Mouse (Mus musculus) heart, embryonic 12.5 days (tissue): ENCODE measurements around the gene Tnfaip1. TPM values are rescaled to one million over a fixed set of nuclear protein-coding genes. Genes with fewer than 3 reads are reported as not detected.

Experiments
- ATAC-seq: fragments of 200-750 bp; cut with Nextera tagmentation; 2 replicates; pipeline ENCODE4 v1.8.0; 2017; ENCODE audit warnings: moderate TSS enrichment, moderate library complexity; ENCODE audit not compliant: insufficient number of reproducible peaks, low FRiP score
- H3K27ac ChIP-seq: fragments of 300-500 bp; sonication (generic); 2 replicates; pipeline ENCODE4 v1.5.1; 2016; ENCODE audit warnings: mild to moderate bottlenecking, moderate library complexity; ENCODE audit not compliant: poor library complexity, severe bottlenecking
- H3K27me3 ChIP-seq: fragments of 300-500 bp; sonication (generic); replicated peaks from 2 replicates; pipeline ENCODE4 v1.6.1; 2016; ENCODE audit warnings: mild to moderate bottlenecking, moderate library complexity
- H3K36me3 ChIP-seq: fragments of 300-500 bp; sonication (generic); 2 replicates; pipeline ENCODE4 v1.6.1; 2016; ENCODE audit warnings: mild to moderate bottlenecking, moderate library complexity
- H3K4me1 ChIP-seq: fragments of 300-500 bp; sonication (generic); replicated peaks from 2 replicates; pipeline ENCODE4 v1.6.1; 2016; ENCODE audit warnings: mild to moderate bottlenecking
- H3K4me2 ChIP-seq: fragments of 300-500 bp; sonication (generic); 2 replicates; pipeline ENCODE4 v1.6.1; 2016; ENCODE audit warnings: mild to moderate bottlenecking, moderate library complexity
- H3K4me3 ChIP-seq: fragments of 300-500 bp; sonication (generic); 2 replicates; pipeline ENCODE4 v1.5.1; 2016; ENCODE audit warnings: mild to moderate bottlenecking
- H3K9ac ChIP-seq: fragments of 300-500 bp; sonication (generic); 2 replicates; pipeline ENCODE4 v1.6.1; 2016; ENCODE audit warnings: mild to moderate bottlenecking, moderate library complexity
- H3K9me3 ChIP-seq: fragments of 300-500 bp; sonication (generic); replicated peaks from 2 replicates; pipeline ENCODE4 v1.6.1; 2016; ENCODE audit warnings: mild to moderate bottlenecking, moderate library complexity
- WGBS: fragments of 180-500 bp; shearing (Covaris S2); methylation state at CpG from one replicate; pipeline ENCODE4 v1.1.7; 2016; 5-methylcytosine and 5-hydroxymethylcytosine counted together
- polyA plus RNA-seq: library from polyadenylated mRNA; unstranded; fragments of >200 nt; fragmentation: Nextera tagmentation; extraction: Ambion mirVana; gene quantifications from 2 replicates; pipeline ENCODE4 v1.2.1, GENCODE M21; 2016

The Tnfaip1 gene
- polyA plus RNA-seq, 1 experiment from 2014 or later, result 80.1 TPM

- peaks cover 93% of the 10 kb centered on the region for H3K36me3 ChIP-seq
- H3K4me1 ChIP-seq, result no peaks in the 10 kb centered on the region
- no peak for ATAC-seq
- no peak overlapping the region for H3K27ac ChIP-seq
- H3K9me3 ChIP-seq, result no peaks in the 10 kb centered on the region
- H3K4me2 ChIP-seq, result no peak overlapping the region
- H3K4me3 ChIP-seq, result no peak overlapping the region
- H3K9ac ChIP-seq, result no peak overlapping the region
- 90% methylated on average over 10 of the region's 10 CpGs for WGBS
- no peaks in the 10 kb centered on the region for H3K27me3 ChIP-seq
Observed at GRCm38 (mm10) chr11:78518931-78519330, 17.2 kb downstream of the Tnfaip1 start.

GRCm38 (mm10) chr11:78515549-78516325, 20.4 kb downstream of the Tnfaip1 start:
- Histone ChIP-seq H3K4me1 (peaks cover 14% of the 10 kb centered on the region), H3K4me3 (no peak overlapping the region), H3K4me2 (no peak overlapping the region), H3K36me3 (peaks cover 66% of the 10 kb centered on the region), H3K27me3 (no peaks in the 10 kb centered on the region), H3K27ac (no peak overlapping the region), H3K9me3 (no peaks in the 10 kb centered on the region), H3K9ac (no peak overlapping the region)
- ATAC-seq, result no peak
- 71% methylated on average over 2 of the region's 2 CpGs for WGBS

- WGBS, result 78% methylated on average over 3 of the region's 3 CpGs
- H3K27me3 ChIP-seq, result no peaks in the 10 kb centered on the region
- peaks cover 62% of the 10 kb centered on the region for H3K36me3 ChIP-seq
- no peaks in the 10 kb centered on the region for H3K9me3 ChIP-seq
- peak overlapping the region; percentile 92 for H3K9ac ChIP-seq
- peak overlapping the region; percentile 81 for H3K4me3 ChIP-seq
- ATAC-seq, result no peak
- no peak overlapping the region for H3K27ac ChIP-seq
- H3K4me1 ChIP-seq, result peaks cover 14% of the 10 kb centered on the region
- H3K4me2 ChIP-seq, result peak overlapping the region; percentile 79
Observed at GRCm38 (mm10) chr11:78513106-78513790, 22.9 kb downstream of the Tnfaip1 start.

- Histone ChIP-seq H3K9ac (peak within 1 kb of the TSS; percentile 92), H3K4me3 (peak within 1 kb of the TSS; percentile 81), H3K27me3 (no peaks in the 10 kb centered on the region), H3K36me3 (peaks cover 62% of the 10 kb centered on the region), H3K27ac (peak within 1 kb of the TSS; percentile 73), H3K4me2 (peak within 1 kb of the TSS; percentile 79), H3K4me1 (peaks cover 14% of the 10 kb centered on the region), H3K9me3 (no peaks in the 10 kb centered on the region)
- under 1% methylated on average over 67 of the region's 67 CpGs for WGBS
- peak; percentile 98 for ATAC-seq
Observed at GRCm38 (mm10) chr11:78512025-78512957, 23.8 kb downstream of the Tnfaip1 start, which contains the start of the genes Tmem199 and Poldip2. Gene Tmem199, minus strand, starts transcription at chr11:78512172. Gene Poldip2, plus strand, starts transcription at chr11:78512193.

GRCm38 (mm10) chr11:78509148-78509547, 27.0 kb downstream of the Tnfaip1 start:
- Histone ChIP-seq H3K9me3 (no peaks in the 10 kb centered on the region), H3K9ac (no peak overlapping the region), H3K4me1 (peaks cover 14% of the 10 kb centered on the region), H3K4me3 (no peak overlapping the region), H3K4me2 (no peak overlapping the region), H3K27ac (no peak overlapping the region), H3K27me3 (no peaks in the 10 kb centered on the region), H3K36me3 (peaks cover 48% of the 10 kb centered on the region)
- WGBS, result 81% methylated on average over 5 of the region's 5 CpGs
- no peak for ATAC-seq

- Histone ChIP-seq H3K9me3 (no peaks in the 10 kb centered on the region), H3K27ac (no peak overlapping the region), H3K9ac (no peak overlapping the region), H3K27me3 (peaks cover 25% of the 10 kb centered on the region), H3K4me1 (no peaks in the 10 kb centered on the region), H3K36me3 (peaks cover 43% of the 10 kb centered on the region), H3K4me3 (no peak overlapping the region), H3K4me2 (no peak overlapping the region)
- ATAC-seq, result no peak
- 77% methylated on average over 3 of the region's 3 CpGs for WGBS
Observed at GRCm38 (mm10) chr11:78505430-78505829, 30.7 kb downstream of the Tnfaip1 start.

- H3K27me3 ChIP-seq, result peaks cover 48% of the 10 kb centered on the region
- no peak within 1 kb of the TSS for H3K27ac ChIP-seq
- ATAC-seq, result no peak
- H3K4me2 ChIP-seq, result no peak within 1 kb of the TSS
- no peak within 1 kb of the TSS for H3K4me3 ChIP-seq
- H3K4me1 ChIP-seq, result no peaks in the 10 kb centered on the region
- 65% methylated on average over 7 of the region's 7 CpGs for WGBS
- peaks cover 21% of the 10 kb centered on the region for H3K36me3 ChIP-seq
- no peaks in the 10 kb centered on the region for H3K9me3 ChIP-seq
- no peak within 1 kb of the TSS for H3K9ac ChIP-seq
Observed at GRCm38 (mm10) chr11:78502909-78503650, 33.1 kb downstream of the Tnfaip1 start, which contains the start of gene Sebox. Gene Sebox, plus strand, starts transcription at chr11:78503447.

GRCm38 (mm10) chr11:78501529-78501928, 34.6 kb downstream of the Tnfaip1 start:
- H3K4me1 ChIP-seq, result peaks cover 13% of the 10 kb centered on the region
- 77% methylated on average over 20 of the region's 20 CpGs for WGBS
- H3K27ac ChIP-seq, result no peak overlapping the region
- no peak overlapping the region for H3K4me3 ChIP-seq
- H3K36me3 ChIP-seq, result peaks cover 6% of the 10 kb centered on the region
- no peaks in the 10 kb centered on the region for H3K9me3 ChIP-seq
- H3K27me3 ChIP-seq, result peaks cover 61% of the 10 kb centered on the region
- H3K9ac ChIP-seq, result no peak overlapping the region
- no peak for ATAC-seq
- H3K4me2 ChIP-seq, result no peak overlapping the region

GRCm38 (mm10) chr11:78500623-78501202, 35.4 kb downstream of the Tnfaip1 start:
- H3K4me1 ChIP-seq, result peaks cover 13% of the 10 kb centered on the region
- H3K9ac ChIP-seq, result no peak overlapping the region
- H3K4me2 ChIP-seq, result no peak overlapping the region
- H3K27ac ChIP-seq, result no peak overlapping the region
- H3K27me3 ChIP-seq, result peaks cover 69% of the 10 kb centered on the region
- no peak for ATAC-seq
- H3K4me3 ChIP-seq, result no peak overlapping the region
- 75% methylated on average over 9 of the region's 9 CpGs for WGBS
- no peaks in the 10 kb centered on the region for H3K9me3 ChIP-seq
- H3K36me3 ChIP-seq, result no peaks in the 10 kb centered on the region

GRCm38 (mm10) chr11:78499543-78499942, 36.6 kb downstream of the Tnfaip1 start:
- WGBS, result 43% methylated on average over 16 of the region's 16 CpGs

More at GRCm38 (mm10) chr11:78499543-78499942, 36.6 kb downstream of the Tnfaip1 start:
- Histone ChIP-seq H3K4me1 (peaks cover 13% of the 10 kb centered on the region), H3K9ac (no peak overlapping the region), H3K27ac (no peak overlapping the region), H3K27me3 (peaks cover 80% of the 10 kb centered on the region), H3K36me3 (no peaks in the 10 kb centered on the region), H3K9me3 (no peaks in the 10 kb centered on the region), H3K4me2 (no peak overlapping the region), H3K4me3 (no peak overlapping the region)
- ATAC-seq, result no peak
